Mouse (Mus musculus) A20 (cell line): Measurements from ENCODE around the gene Aim2.
A peak's percentile ranks its signal among the peaks of the same experiment; 100 is the strongest.

Experiments used
- DNase-seq: peaks from one replicate; pipeline ENCODE4 v3.0.0-alpha.2; 2011; ENCODE audit warnings: low read depth, low spot score

The Aim2 gene

GRCm38 (mm10) chr1:173389901-173390401 lies 39.3 kb downstream of the Aim2 start:
- DNase-seq: no peak

DNA sequence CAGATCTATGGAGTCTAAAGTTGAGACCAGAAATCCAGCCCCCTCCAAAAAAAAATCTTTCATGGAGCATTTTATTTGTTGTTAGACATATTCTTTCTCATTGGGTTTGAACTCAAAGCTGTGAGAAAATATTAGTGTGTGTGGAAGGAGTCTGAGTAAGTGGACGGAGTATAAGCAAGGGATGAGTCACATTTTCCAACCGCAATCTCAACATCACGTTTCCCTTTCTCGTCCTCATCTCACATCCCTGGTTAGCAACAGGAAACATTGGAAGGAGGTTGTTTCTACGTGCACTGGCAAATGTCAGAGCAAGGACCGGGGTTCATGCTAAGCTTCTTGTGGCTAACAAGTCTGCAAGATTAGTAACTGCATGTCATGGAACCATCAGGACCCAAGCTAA lies 41.1 kb downstream of the Aim2 start:
- no peak for DNase-seq

GRCm38 (mm10) chr1:173398323-173398970 lies 47.8 kb downstream of the Aim2 start:
- DNase-seq: peak; percentile 60

DNA sequence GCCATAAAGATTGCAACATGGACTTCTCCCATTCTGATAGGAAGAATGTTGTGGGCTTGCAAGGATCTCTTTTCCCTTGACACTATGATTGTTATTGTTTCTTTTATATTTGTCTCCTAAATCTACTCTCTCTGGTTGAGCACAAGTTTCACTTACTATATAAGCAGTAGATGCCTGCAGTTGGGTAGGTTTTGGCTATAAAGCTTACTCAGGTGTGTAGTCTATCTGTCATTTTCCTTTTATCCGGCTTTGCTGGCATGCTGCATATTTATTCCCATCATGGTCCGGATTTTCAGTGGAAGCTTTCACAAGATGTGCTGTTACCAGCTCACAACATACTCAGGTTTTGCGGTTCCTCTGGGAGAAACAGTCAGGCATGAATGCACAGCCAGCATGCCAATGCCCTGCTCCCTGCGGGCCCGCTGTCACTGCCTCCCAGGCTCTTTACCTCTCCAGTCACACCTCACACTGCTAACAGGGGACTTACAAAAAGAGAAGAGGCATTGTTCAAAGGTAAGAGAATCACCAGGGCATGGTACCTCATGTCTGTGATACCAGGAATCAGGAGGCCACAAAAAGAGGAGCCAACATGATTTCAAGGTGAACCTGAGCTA lies 54.1 kb downstream of the Aim2 start:
- no peak for DNase-seq

GRCm38 (mm10) chr1:173409066-173409465 lies 58.4 kb downstream of the Aim2 start:
- DNase-seq: peak; percentile 65

DNA sequence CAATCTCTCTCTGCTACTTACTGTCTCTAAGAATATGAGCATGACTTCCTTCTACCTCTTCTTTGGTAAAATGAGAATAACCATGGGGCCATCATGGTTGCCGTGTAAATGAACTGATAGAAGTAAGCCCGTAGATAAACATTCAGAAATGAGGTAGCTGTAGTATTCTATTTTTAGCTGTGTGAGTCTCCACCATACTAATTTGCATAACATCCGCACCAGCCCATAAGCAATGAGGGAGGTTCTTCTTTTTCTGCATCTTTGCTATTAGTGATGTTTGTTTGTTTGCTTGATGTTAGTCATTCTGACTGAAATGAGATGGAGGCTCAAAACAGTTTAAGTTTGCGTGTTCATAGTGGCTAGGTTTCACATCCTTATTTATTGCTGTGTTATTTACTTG lies 61.2 kb downstream of the Aim2 start:
- DNase-seq: peak; percentile 80

GRCm38 (mm10) chr1:173414631-173415030 lies 64.0 kb downstream of the Aim2 start:
- DNase-seq: no peak

- no peak for DNase-seq
These were observed 67.8 kb downstream of the Aim2 start for GRCm38 (mm10) chr1:173418516-173418915.

- peak; percentile 80 for DNase-seq
These were observed 68.4 kb downstream of the Aim2 start for GRCm38 (mm10) chr1:173418936-173419621.

DNA sequence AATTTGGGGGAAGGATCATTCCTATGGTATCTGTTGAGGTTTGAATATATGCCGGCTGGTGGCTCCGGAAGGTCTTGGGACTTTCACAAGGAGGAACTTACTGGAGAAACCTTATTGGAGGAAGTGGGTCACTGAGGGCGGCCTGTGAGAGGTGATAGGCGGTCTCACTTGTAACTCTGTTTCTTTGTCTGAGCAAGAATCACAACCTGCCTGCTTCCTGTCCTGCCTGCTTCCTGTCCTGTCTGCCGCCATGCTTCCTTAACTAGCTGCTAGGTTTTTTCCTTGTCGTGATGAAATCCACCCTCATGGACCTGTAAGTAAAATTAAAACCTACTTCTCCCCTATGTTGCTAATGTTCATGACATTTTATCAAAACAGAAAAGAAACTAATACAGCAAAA lies 69.7 kb downstream of the Aim2 start:
- peak; percentile 91 for DNase-seq

DNA sequence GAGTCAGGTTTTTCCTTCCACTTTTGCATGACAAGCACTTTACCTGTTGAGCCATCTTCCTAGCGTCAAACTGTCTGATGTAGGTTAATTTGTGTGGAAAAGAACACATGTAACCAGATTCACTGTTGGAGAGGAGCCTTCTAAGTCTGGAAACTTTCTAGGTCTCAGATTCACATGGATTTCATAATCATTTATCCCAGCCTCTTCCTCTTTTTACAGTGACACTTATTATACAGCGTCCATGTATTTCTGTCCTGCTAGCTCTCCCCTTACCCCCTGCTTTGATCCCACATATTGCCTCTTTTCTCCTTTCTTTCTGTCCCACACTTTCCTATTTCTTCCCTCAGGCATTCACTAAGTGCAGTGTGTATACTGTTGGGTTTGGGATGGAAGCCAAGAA lies 75.7 kb downstream of the Aim2 start:
- no peak for DNase-seq

DNA sequence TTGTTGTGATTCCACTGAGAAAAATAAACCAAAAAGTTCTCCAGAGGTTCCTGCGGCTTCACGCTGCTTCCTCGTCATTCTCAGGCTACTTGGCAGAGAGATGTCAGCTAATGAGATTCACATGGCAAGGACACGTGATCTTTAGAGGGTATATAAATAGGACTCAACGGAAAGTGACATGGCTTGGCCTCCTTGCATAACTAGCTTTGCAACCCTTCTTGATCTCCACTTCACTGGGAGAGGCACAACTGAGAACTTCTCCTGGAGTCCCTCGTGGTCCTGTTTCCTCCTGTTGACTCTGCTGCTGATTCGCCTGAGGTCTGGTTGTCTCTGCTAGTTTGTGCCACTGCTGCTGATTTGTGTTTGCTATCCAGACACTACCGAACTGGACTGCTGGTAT lies 76.7 kb downstream of the Aim2 start:
- DNase-seq: no peak

- DNase-seq: peak; percentile 51
These were observed 79.5 kb downstream of the Aim2 start for GRCm38 (mm10) chr1:173429995-173430699.

GRCm38 (mm10) chr1:173432411-173432810 lies 81.7 kb downstream of the Aim2 start:
- no peak for DNase-seq

DNA sequence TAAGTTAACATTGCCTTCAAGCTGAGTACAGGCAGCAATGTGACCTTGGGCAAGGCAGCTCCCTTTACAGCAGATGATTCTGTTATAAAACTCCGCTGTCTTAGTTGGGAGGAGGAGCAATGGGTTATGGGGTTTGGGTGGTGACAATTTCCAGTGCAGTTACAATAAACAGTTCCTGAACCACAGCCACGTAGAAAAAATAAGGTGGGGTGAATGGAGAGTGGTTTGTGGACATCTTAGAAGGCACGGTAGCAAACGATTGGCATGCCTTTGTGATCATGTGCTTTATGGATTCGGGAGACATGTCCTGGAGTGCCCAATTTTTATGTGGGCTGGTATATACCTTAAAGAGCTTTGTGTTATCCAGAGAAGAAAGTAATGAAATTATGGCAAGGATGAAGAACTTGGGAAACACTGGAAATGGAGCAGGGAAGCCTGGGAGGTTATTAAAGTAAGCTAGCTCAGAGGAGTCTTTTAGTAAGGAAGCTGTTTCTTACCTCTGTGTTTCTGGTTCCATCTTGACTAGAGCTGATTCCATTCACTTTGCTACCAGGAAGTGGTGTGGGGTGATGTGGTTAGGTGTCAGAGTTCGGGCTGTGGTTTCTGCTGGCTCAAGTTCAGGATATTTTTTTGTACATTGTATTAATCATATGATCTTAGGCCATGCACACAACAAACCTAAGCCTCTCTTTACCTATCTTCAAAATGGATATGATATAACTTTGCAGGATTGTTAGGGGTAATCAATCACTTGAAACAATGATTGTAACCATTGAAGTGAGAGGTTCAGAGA lies 86.7 kb downstream of the Aim2 start:
- no peak for DNase-seq

- peak; percentile 69 for DNase-seq
These were observed 90.0 kb downstream of the Aim2 start for GRCm38 (mm10) chr1:173440681-173441080.

- DNase-seq: peak; percentile 85
These were observed 90.5 kb downstream of the Aim2 start for GRCm38 (mm10) chr1:173441210-173441609.

GRCm38 (mm10) chr1:173443061-173443460 lies 92.4 kb downstream of the Aim2 start:
- no peak for DNase-seq

- no peak for DNase-seq
These were observed 96.4 kb downstream of the Aim2 start for GRCm38 (mm10) chr1:173447067-173447466.

- no peak for DNase-seq
These were observed 99.9 kb downstream of the Aim2 start for GRCm38 (mm10) chr1:173450621-173451020.

- DNase-seq: no peak
These were observed 101.0 kb downstream of the Aim2 start for GRCm38 (mm10) chr1:173451665-173452064.
